Mouse (Mus musculus) MEL (cell line): Measurements from ENCODE around the gene Kcnt2.

Experiments
- CTCF ChIP-seq, 3 experiments: IDR thresholded peaks in 2 of 3; conservative IDR thresholded peaks in 1 of 3; 2 replicates each; pipeline ENCODE4 v1.5.1; 2011 to 2012; ENCODE audit warnings: low read length in 3 of 3, low read depth in 2 of 3, mild to moderate bottlenecking in 2 of 3, improper control_type of control experiment in 1 of 3, inconsistent platforms in 1 of 3, mixed read lengths in 1 of 3, moderate library complexity in 1 of 3; ENCODE audit not compliant: control insufficient read depth in 1 of 3, insufficient read depth in 1 of 3, poor library complexity in 1 of 3, severe bottlenecking in 1 of 3
- MAX ChIP-seq: IDR thresholded peaks from 2 replicates; pipeline ENCODE4 v1.6.1; 2011; ENCODE audit warnings: low read length, improper control_type of control experiment
- POLR2A ChIP-seq, 2 experiments: IDR thresholded peaks; 2 replicates each; pipeline ENCODE4 v1.6.1; 2011 to 2012; ENCODE audit warnings: low read length in 2 of 2, mild to moderate bottlenecking in 2 of 2, control low read depth in 1 of 2, improper control_type of control experiment in 1 of 2, low read depth in 1 of 2, moderate library complexity in 1 of 2; ENCODE audit not compliant: control insufficient read depth in 1 of 2, insufficient read depth in 1 of 2, poor library complexity in 1 of 2
- RCOR1 ChIP-seq: IDR thresholded peaks from 2 replicates; pipeline ENCODE4 v1.6.1; 2012; ENCODE audit warnings: low read depth, mild to moderate bottlenecking, inconsistent platforms, low read length, improper control_type of control experiment

DNA sequence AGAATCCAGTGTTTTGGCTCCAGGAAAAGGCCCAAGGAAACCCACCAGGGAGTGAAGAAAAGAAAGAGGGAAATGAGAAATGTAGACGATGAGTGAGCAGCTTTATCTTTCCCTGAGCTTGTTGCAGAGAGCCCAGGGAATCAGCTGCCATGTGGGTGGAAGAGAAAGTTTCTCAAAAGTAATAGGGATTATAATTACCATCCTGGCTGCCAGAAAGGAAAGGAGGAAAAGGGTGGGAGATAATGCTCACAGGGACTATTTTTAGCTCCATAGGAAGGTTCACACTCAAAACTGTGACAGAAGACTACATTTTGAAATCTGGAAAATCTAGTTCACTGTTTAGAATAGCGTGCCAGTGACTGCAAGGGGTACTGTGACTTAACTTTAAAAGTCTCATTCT is 243.9 kb downstream of the Kcnt2 start:
- no peak for TF ChIP-seq CTCF (IDR thresholded peaks at IDR 0.05 in 2 of 3, conservative IDR thresholded peaks at IDR 0.05 in 1 of 3; ENCODE audit: control insufficient read depth in 1 of 3, insufficient read depth in 1 of 3, low read depth in 2 of 3, low read length in 3 of 3, poor library complexity in 1 of 3, severe bottlenecking in 1 of 3)
- TF ChIP-seq MAX, result no peak
- no peak for TF ChIP-seq POLR2A (IDR thresholded peaks at IDR 0.05; ENCODE audit: control insufficient read depth in 1 of 2, insufficient read depth in 1 of 2, low read depth in 1 of 2, low read length in 2 of 2, poor library complexity in 1 of 2)
- no peak for TF ChIP-seq RCOR1
